Mouse (Mus musculus): ENCODE measurements around the gene Tmem183a.

DNA sequence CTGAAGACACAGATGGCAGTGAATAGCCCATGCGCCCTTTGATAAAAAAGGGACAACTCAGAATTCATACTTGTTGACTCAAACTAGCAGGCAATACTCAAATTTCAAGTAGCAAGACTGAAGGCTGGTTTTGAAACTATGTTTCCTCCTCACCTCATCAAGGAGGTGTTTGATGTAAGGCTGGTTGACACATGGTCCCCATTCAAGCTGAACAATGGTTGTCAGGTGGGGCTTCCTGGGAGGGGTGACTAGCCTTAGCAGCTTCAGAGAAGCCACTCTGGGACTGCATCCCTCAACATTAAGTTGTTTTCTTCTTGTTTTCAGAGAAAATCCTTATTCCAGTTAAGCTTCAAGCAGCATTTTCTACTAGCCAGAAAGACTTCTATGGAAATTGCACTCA lies 23.9 kb upstream of the Tmem183a start, which contains the start of gene 4933406M09Rik:
- no peak for TF ChIP-seq CTCF (IDR thresholded peaks at IDR 0.05; ENCODE audit: control insufficient read depth, insufficient read depth, insufficient read length)
- TF ChIP-seq USF1 (IDR thresholded peaks at IDR 0.05; ENCODE audit: low read depth), result no peak
- TF ChIP-seq MAX (IDR thresholded peaks at IDR 0.05), result no peak
- no peak for TF ChIP-seq MYOD1 (IDR thresholded peaks at IDR 0.05; ENCODE audit: control insufficient read depth, insufficient read length, low read depth)
- no peak for TF ChIP-seq CEBPB (IDR thresholded peaks at IDR 0.05; ENCODE audit: low read depth)
- no peak for TF ChIP-seq MYOG (IDR thresholded peaks at IDR 0.05; ENCODE audit: control insufficient read depth, extremely low read depth, insufficient read length)

Data from C2C12 (cell line).